Mouse (Mus musculus): Measurements from ENCODE around the gene Sema4c.

Sema4c gene

GRCm38 (mm10) chr1:36533546-36533945 lies 24.6 kb downstream of the Sema4c start:
- no peak for DNase-seq

GRCm38 (mm10) chr1:36531461-36531860 lies 26.7 kb downstream of the Sema4c start:
- DNase-seq = no peak

DNA sequence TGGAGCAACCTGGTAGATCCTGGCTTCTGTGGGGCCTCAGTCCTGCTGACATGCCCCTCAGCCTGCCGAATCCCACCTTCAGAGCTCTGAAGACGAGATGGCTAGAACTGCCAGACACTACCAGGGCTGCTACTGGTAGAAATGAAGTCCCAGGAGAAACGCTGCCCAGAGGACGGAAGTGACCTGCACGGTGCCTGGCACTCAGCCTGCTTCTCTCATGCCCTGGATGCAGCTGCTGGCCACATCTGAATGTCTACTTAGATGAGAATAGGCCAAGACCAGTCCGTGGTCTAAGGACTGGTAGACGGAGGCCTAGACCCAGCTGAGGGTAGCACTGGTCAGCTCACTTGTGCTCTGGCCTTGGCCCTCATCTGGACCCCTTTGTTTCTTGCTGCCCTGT lies 27.2 kb downstream of the Sema4c start:
- no peak for DNase-seq

GRCm38 (mm10) chr1:36530485-36530884 lies 27.7 kb downstream of the Sema4c start:
- no peak for DNase-seq

GRCm38 (mm10) chr1:36529875-36530274 lies 28.3 kb downstream of the Sema4c start:
- no peak for DNase-seq

DNA sequence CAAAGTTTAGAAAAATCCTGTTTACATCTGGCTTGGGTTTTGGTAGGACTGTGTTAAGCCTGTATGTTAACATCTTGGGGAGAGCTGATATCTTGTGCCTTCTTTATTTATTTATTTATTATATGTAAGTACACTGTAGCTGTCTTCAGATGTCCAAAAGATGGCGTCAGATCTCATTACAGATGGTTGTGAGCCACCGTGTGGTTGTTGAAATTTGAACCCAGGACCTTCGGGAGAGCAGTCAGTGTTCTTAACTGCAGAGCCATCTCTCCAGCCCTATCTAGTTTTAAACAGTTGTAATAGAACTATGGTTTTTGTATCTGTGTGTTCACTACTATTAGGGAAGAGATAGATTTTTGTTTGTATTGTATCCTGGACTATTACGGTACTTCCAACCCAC lies 28.9 kb downstream of the Sema4c start:
- no peak for DNase-seq

- no peak for DNase-seq
Observed at GRCm38 (mm10) chr1:36528351-36528750, 29.8 kb downstream of the Sema4c start.

DNA sequence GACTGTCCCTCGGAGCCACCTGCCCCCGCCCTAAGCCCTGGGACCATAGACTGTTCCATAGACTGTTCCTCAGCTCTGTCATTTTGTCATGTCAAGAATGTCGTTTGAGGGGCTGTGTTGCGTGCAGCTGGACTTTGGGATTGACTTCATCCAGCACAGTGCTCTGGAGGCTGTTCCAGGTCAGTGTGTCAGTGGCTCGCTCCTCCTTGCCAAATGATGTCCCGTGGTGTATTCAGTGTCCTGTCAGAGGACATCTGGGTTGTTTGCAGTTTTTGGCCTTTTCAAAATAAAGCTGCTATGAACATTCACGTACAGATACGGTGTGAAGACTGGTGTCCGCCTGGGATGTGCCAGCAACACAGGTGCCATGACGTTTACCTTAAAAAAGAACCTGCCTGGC lies 31.2 kb downstream of the Sema4c start:
- no peak for DNase-seq

DNA sequence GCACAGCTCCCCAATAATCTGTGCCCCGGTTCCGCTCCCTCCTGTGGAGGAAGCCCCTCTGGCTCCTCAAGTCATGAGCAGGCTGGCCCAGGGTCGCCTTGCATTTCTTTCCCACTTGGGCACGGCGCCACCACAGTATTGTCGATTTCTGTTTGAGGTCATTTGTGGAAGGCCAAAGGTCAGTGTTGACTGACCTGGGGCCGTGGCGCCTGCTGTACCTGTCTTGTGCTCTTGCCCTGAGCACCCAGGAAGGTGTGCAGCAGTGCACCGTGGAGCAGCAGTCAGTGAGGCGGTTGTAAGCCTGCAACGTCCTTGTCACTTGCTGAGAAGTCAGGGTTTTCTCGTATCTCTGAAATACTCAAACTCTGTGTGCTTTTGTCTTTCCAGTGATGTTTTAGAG lies 32.4 kb downstream of the Sema4c start:
- DNase-seq = no peak

- DNase-seq = no peak
Observed at GRCm38 (mm10) chr1:36524058-36524457, 34.1 kb downstream of the Sema4c start.

DNA sequence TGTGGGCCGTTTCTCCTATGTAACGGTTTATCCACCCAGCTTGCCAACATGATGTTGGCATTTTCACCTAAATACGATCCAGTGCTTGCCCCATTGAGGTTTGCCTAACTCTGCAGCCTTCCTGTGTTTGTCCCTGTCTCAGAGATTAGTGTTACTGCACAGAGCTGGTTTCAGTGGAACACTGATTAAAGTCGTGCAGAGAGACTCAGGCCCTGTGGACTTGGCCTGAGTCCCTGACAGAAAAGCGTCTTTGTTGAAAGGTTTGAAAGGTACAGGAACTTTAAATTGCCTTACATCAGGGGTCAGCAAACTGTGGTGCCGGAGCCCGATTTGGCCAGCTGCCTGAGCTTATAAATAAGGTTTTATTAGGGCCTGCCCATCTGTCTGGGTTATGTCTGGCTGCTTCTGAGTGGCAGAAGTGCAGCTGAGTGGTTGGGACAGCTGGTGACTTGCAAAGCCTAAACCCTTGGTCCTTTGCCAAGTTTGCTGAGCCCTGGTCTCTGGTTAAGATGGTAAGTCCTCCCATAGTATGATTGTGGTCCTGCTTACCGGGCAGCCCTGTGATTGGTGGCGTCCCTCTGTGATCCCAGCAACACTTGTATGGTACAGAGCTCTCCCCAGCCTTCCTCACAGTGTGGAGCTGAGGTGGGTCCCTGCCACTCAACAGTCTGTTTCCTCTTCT lies 34.7 kb downstream of the Sema4c start:
- DNase-seq = no peak

DNA sequence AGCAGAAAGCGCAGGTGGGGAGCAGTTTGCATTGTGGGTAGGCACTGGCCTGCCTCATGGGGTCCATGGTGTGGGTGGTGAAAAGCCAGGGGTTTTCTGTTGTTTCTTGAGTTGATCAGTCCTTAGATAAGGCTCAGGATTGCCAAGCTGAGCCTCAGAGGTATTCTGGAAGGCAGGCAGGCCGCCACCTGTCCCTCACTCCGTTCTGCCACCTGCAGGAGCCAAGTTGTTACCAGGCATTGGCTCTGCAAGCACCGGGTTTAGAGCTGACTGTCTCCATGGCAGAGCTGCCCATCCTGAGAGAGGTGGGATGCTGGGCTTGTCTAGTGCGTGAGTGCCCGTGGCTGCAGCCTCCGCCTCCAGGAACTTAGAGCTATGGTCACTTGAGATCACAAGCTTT lies 35.9 kb downstream of the Sema4c start:
- DNase-seq = no peak

DNA sequence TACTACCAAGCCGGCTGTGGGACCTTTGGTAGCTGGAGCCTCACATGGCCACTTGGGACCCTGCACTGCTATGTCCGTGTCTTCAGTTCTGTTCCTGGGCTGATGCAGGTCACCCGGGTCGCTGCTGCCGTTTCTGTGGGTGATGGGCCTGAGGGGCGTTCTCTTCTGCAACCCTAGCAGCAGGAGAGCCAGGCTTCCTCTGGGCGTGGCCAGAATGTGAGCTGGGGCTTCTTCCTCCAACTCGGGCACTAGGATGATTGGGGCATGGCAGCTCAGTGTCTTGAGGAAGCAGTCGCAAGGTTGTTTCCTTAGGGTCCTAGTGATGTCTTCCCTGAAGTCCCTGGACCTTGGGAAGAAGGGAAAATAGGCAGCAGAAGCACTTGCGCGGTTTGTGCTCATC lies 38.5 kb downstream of the Sema4c start:
- DNase-seq = no peak

GRCm38 (mm10) chr1:36518259-36518658 lies 39.9 kb downstream of the Sema4c start:
- DNase-seq = no peak

- no peak for DNase-seq
Observed at GRCm38 (mm10) chr1:36513718-36514117, 44.4 kb downstream of the Sema4c start.

GRCm38 (mm10) chr1:36513310-36513709 lies 44.8 kb downstream of the Sema4c start:
- no peak for DNase-seq

DNA sequence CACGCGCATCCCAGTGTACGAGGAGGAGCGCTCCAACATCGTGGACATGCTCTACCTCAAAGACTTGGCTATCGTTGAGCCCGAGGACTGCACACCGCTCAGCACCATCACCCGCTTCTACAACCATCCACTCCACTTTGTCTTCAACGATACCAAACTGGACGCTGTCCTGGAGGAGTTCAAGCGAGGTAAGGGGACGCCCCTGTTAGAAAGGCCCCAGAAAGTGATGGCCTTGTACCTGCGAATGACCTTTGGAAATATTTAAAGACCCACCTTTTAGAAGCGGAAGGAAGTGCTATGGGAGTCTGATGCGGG lies 45.2 kb downstream of the Sema4c start:
- no peak for DNase-seq

DNA sequence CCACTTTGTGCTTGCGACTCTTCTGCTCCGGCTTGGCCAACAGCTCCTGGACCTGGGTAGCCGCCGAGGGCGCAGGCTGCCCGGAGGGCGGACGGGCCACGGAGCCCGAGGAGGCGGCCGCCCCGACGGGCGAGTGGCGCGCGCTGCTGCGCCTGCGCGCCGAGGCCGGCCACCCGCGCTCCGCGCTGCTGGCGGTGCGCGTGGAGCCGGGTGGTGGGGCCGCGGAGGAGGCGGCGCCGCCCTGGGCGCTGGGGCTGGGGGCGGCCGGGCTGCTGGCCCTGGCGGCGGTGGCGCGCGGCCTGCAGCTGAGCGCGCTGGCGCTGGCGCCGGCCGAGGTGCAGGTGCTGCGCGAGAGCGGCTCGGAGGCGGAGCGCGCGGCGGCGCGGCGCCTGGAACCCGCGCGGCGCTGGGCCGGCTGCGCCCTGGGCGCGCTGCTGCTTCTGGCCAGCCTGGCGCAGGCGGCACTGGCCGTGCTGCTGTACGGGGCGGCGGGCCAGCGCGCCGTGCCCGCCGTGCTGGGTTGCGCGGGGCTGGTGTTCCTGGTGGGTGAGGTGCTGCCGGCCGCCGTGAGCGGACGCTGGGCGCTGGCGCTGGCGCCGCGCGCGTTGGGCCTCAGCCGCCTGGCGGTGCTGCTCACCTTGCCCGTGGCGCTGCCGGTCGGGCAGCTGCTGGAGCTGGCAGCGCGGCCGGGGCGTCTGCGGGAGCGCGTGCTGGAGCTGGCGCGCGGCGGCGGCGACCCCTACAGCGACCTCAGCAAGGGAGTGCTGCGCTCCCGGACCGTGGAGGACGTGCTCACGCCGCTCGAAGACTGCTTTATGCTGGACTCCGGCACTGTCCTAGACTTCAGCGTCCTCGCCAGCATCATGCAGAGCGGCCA lies 45.8 kb downstream of the Sema4c start:
- peak; percentile 57 for DNase-seq

GRCm38 (mm10) chr1:36511289-36512021 lies 46.7 kb downstream of the Sema4c start, which contains the start of gene Cnnm3:
Gene Cnnm3 (plus strand): TSS chr1:36511867.
- DNase-seq = peak; percentile 100

DNA sequence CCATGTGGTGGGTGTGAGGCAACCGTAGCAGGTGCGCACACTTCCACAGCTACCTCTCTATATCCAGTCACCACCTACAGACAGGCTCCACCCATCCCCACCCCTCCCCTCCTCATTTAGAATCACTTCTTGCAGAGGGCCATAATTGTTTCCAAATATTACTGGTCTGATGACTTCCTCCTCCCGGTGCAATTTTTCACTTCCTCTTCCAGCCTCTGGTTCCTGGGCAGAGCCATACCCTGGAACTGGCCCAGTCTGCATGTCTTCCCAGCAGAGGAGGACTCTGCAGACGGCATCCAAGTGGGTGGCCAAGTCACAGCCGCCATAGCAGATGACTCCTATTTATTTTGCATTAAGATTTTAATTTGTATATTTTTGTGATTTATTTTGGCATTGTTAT lies 49.9 kb downstream of the Sema4c start:
- no peak for DNase-seq

DNA sequence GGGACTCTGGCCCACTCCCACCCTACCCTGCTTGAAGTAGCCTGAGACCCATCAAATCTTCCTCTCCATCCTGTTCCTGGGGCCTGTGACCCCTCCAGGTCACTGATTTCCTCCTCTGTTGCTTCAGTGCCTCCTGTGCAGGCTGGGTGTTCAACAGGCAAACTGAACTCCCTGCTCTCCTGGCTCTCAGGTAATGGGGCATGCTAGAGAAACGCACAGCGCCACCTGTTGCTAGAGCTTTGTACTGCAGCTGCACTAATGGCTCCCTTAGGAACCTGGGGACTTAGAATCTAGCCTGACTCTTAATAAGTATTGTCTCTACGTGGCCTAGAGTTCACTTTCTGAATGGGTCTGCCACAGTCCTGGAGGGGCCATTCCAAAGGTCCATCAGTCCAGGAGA lies 56.9 kb downstream of the Sema4c start:
- peak; percentile 86 for DNase-seq

All from kidney, adult 18-20 months (tissue).